Mouse (Mus musculus) forebrain, embryonic 14.5 days (tissue): ENCODE measurements around the gene Kcne3. TPM values are rescaled to one million over a fixed set of nuclear protein-coding genes. Genes with fewer than 3 reads are reported as not detected.

ENCODE experiments used
- ATAC-seq: fragments of 200-750 bp; cut with Nextera tagmentation; 2 replicates; pipeline ENCODE4 v1.8.0; 2017; ENCODE audit warnings: mild to moderate bottlenecking, moderate library complexity
- DNase-seq: peaks from one replicate; pipeline ENCODE4 v3.0.0-alpha.2; 2015; ENCODE audit warnings: low spot score
- H3K27ac ChIP-seq: fragments of 300-500 bp; sonication (generic); 2 replicates; pipeline ENCODE4 v1.5.1; 2014; ENCODE audit warnings: low read depth, mild to moderate bottlenecking, control low read depth, low read length, moderate library complexity
- H3K27me3 ChIP-seq: fragments of 300-500 bp; sonication (generic); replicated peaks from 2 replicates; pipeline ENCODE4 v1.6.1; 2014; ENCODE audit warnings: low read length, control low read depth, mixed read lengths; ENCODE audit not compliant: control insufficient read depth, insufficient read depth
- H3K36me3 ChIP-seq: fragments of 300-500 bp; sonication (generic); 2 replicates; pipeline ENCODE4 v1.6.1; 2014; ENCODE audit warnings: low read length, control low read depth; ENCODE audit not compliant: control insufficient read depth, insufficient read depth
- H3K4me1 ChIP-seq: fragments of 300-500 bp; sonication (generic); 2 replicates; pipeline ENCODE4 v1.6.1; 2014; ENCODE audit warnings: antibody characterized with exemption, low read length, control low read depth; ENCODE audit not compliant: control insufficient read depth, insufficient read depth
- H3K4me2 ChIP-seq: fragments of 300-500 bp; sonication (generic); 2 replicates; pipeline ENCODE4 v1.6.1; 2014; ENCODE audit warnings: mild to moderate bottlenecking, control low read depth, low read length
- H3K4me3 ChIP-seq: fragments of 300-500 bp; sonication (generic); 2 replicates; pipeline ENCODE4 v1.5.1; 2014; ENCODE audit warnings: low read depth, low read length, control low read depth
- H3K9ac ChIP-seq: fragments of 300-500 bp; sonication (generic); 2 replicates; pipeline ENCODE4 v1.6.1; 2014; ENCODE audit warnings: mild to moderate bottlenecking, low read length, control low read depth, moderate library complexity
- H3K9me3 ChIP-seq: fragments of 300-500 bp; sonication (generic); replicated peaks from 2 replicates; pipeline ENCODE4 v1.6.1; 2016; ENCODE audit warnings: low read length, control low read depth, mixed read lengths; ENCODE audit not compliant: control insufficient read depth
- WGBS: fragments of 180-500 bp; shearing (Covaris S2); extraction: QIAGEN DNeasy Blood & Tissue Kit; methylation state at CpG from one replicate; pipeline ENCODE4 v1.1.7; 2014; 5-methylcytosine and 5-hydroxymethylcytosine counted together
- polyA plus RNA-seq: library from polyadenylated mRNA; unstranded; fragments of >200 nt; fragmentation: Nextera tagmentation; extraction: Ambion mirVana; gene quantifications from 2 replicates; pipeline ENCODE4 v1.2.1, GENCODE M21; 2014

Gene Kcne3
- polyA plus RNA-seq, 1 experiment from 2014 or later: 0.91 TPM

GRCm38 (mm10) chr7:100150086-100150485, 26.2 kb upstream of the Kcne3 start:
- DNase-seq (no peak), ATAC-seq (no peak)
- Histone ChIP-seq H3K9ac (no peak overlapping the region), H3K36me3 (no peaks in the 10 kb centered on the region), H3K9me3 (no peaks in the 10 kb centered on the region), H3K4me2 (no peak overlapping the region), H3K4me1 (no peaks in the 10 kb centered on the region), H3K27me3 (no peaks in the 10 kb centered on the region), H3K4me3 (no peak overlapping the region), H3K27ac (no peak overlapping the region)
- 56% methylated on average over 10 of the region's 10 CpGs for WGBS

DNA sequence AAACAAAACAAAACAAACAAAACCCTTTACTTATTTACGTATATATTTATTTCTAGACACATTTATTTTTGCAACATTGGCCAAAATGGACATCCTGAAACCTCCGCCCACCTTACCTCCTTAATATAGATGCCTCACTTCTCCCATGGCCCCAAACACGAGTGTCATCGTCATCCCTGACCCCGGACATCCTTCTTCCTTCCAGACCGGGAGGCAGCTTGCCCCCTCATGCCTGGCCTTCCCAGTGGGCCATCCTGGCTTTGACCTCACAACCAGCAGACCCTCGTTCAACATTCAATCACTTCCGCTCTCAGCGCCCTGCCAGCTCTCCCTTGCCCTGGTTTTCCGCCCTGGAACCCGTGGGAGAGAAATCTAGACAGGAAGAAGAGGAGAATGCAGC, 25.7 kb upstream of the Kcne3 start:
- no peak for DNase-seq
- Histone ChIP-seq H3K9me3 (no peaks in the 10 kb centered on the region), H3K9ac (no peak overlapping the region), H3K27me3 (no peaks in the 10 kb centered on the region), H3K4me3 (no peak overlapping the region), H3K27ac (no peak overlapping the region), H3K4me2 (no peak overlapping the region), H3K36me3 (no peaks in the 10 kb centered on the region), H3K4me1 (no peaks in the 10 kb centered on the region)
- 88% methylated on average over 11 of the region's 11 CpGs for WGBS
- ATAC-seq: no peak

GRCm38 (mm10) chr7:100157669-100158068, 18.6 kb upstream of the Kcne3 start:
- Histone ChIP-seq H3K36me3 (no peaks in the 10 kb centered on the region), H3K4me1 (peaks cover 4% of the 10 kb centered on the region; the same call in 1 of the 2 replicates), H3K9me3 (no peaks in the 10 kb centered on the region), H3K4me2 (no peak overlapping the region), H3K9ac (no peak overlapping the region), H3K27ac (no peak overlapping the region), H3K4me3 (no peak overlapping the region), H3K27me3 (no peaks in the 10 kb centered on the region)
- DNase-seq: no peak
- 72% methylated on average over 4 of the region's 4 CpGs for WGBS
- no peak for ATAC-seq

GRCm38 (mm10) chr7:100159105-100159841, 17.0 kb upstream of the Kcne3 start, which contains the start of gene Lipt2:
Lipt2 (plus strand) TSS chr7:100159277.
- Histone ChIP-seq H3K27ac (peak within 1 kb of the TSS; percentile 80), H3K27me3 (no peaks in the 10 kb centered on the region), H3K4me1 (peaks cover 4% of the 10 kb centered on the region; the same call in 1 of the 2 replicates), H3K9ac (peak within 1 kb of the TSS; percentile 82), H3K36me3 (no peaks in the 10 kb centered on the region), H3K9me3 (no peaks in the 10 kb centered on the region), H3K4me2 (peak within 1 kb of the TSS; percentile 77), H3K4me3 (peak within 1 kb of the TSS; percentile 82)
- under 1% methylated on average over 78 of the region's 78 CpGs for WGBS
- ATAC-seq (peak; percentile 97), DNase-seq (peak; percentile 90)

DNA sequence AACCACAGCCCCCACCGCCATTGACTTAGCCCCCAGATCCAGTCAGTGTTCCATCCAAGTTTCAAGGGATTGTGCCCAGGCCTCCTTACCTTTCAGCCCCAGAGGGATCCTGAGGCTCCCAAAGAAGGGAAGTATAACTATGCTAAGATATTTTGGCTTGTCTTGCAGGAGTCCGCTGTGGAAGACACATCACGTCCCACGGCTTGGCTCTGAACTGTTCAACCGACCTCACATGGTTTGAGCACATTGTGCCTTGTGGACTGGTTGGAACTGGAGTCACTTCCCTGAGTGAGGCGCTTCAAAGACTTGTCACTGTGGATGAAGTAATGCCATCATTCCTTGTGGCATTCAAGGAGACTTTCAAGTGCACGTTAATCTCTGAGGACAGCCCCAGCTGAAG, 16.3 kb upstream of the Kcne3 start:
- ATAC-seq (peak; percentile 15; the same call in 1 of the 2 replicates), DNase-seq (no peak)
- Histone ChIP-seq H3K27me3 (no peaks in the 10 kb centered on the region), H3K36me3 (no peaks in the 10 kb centered on the region), H3K4me1 (peaks cover 4% of the 10 kb centered on the region; the same call in 1 of the 2 replicates), H3K9me3 (no peaks in the 10 kb centered on the region), H3K4me3 (peak overlapping the region; percentile 82), H3K4me2 (peak overlapping the region; percentile 77), H3K27ac (peak overlapping the region; percentile 80; the same call in 1 of the 2 replicates), H3K9ac (peak overlapping the region; percentile 82; the same call in 1 of the 2 replicates)
- 64% methylated on average over 7 of the region's 7 CpGs for WGBS

- WGBS: 89% methylated on average over 4 of the region's 4 CpGs
- DNase-seq (no peak), ATAC-seq (no peak)
- no peak overlapping the region for H3K4me3 ChIP-seq
- peaks cover 4% of the 10 kb centered on the region; the same call in 1 of the 2 replicates for H3K4me1 ChIP-seq
- H3K27me3 ChIP-seq: no peaks in the 10 kb centered on the region
- no peaks in the 10 kb centered on the region for H3K9me3 ChIP-seq
- H3K9ac ChIP-seq: no peak overlapping the region
- no peak overlapping the region for H3K4me2 ChIP-seq
- no peak overlapping the region for H3K27ac ChIP-seq
- no peaks in the 10 kb centered on the region for H3K36me3 ChIP-seq
Measured at GRCm38 (mm10) chr7:100163506-100163905, 12.8 kb upstream of the Kcne3 start.

GRCm38 (mm10) chr7:100168654-100169053, 7.6 kb upstream of the Kcne3 start:
- ATAC-seq: no peak
- no peak for DNase-seq

GRCm38 (mm10) chr7:100170756-100171155, 5.5 kb upstream of the Kcne3 start:
- Histone ChIP-seq H3K4me3 (no peak overlapping the region), H3K9ac (no peak overlapping the region), H3K9me3 (no peaks in the 10 kb centered on the region), H3K27ac (no peak overlapping the region), H3K4me2 (no peak overlapping the region), H3K4me1 (no peaks in the 10 kb centered on the region), H3K27me3 (no peaks in the 10 kb centered on the region), H3K36me3 (no peaks in the 10 kb centered on the region)
- ATAC-seq (no peak), DNase-seq (no peak)
- WGBS: 69% methylated on average over 4 of the region's 4 CpGs

More at GRCm38 (mm10) chr7:100168654-100169053, 7.6 kb upstream of the Kcne3 start:
- H3K4me3 ChIP-seq: no peak overlapping the region
- H3K27ac ChIP-seq: no peak overlapping the region
- H3K4me1 ChIP-seq: no peaks in the 10 kb centered on the region
- no peaks in the 10 kb centered on the region for H3K27me3 ChIP-seq
- H3K36me3 ChIP-seq: no peaks in the 10 kb centered on the region
- no peak overlapping the region for H3K9ac ChIP-seq
- H3K9me3 ChIP-seq: no peaks in the 10 kb centered on the region
- no peak overlapping the region for H3K4me2 ChIP-seq
- WGBS: 77% methylated on average over 11 of the region's 11 CpGs
